Mouse (Mus musculus) c-Kit-positive CD71-positive TER-119-positive erythroid progenitor cells, embryonic 14.5 days (primary cell): Measurements from ENCODE around the gene Fgfr2.

Experiments
- DNase-seq: peaks from one replicate; pipeline ENCODE4 v3.0.0-alpha.2; 2013; ENCODE audit warnings: low spot score

Fgfr2 gene

GRCm38 (mm10) chr7:131826811-131827210, 1296.3 kb downstream of the Fgfr2 start:
- no peak for DNase-seq

- no peak for DNase-seq
Observed at GRCm38 (mm10) chr7:131817976-131818375, 1305.2 kb downstream of the Fgfr2 start.

GRCm38 (mm10) chr7:131816641-131817040, 1306.5 kb downstream of the Fgfr2 start:
- no peak for DNase-seq

- no peak for DNase-seq
Observed at GRCm38 (mm10) chr7:131812116-131812515, 1311.0 kb downstream of the Fgfr2 start.

GRCm38 (mm10) chr7:131810916-131811315, 1312.2 kb downstream of the Fgfr2 start:
- DNase-seq = no peak

- no peak for DNase-seq
Observed at GRCm38 (mm10) chr7:131809584-131810181, 1313.5 kb downstream of the Fgfr2 start.

GRCm38 (mm10) chr7:131807257-131807656, 1315.9 kb downstream of the Fgfr2 start:
- no peak for DNase-seq

DNA sequence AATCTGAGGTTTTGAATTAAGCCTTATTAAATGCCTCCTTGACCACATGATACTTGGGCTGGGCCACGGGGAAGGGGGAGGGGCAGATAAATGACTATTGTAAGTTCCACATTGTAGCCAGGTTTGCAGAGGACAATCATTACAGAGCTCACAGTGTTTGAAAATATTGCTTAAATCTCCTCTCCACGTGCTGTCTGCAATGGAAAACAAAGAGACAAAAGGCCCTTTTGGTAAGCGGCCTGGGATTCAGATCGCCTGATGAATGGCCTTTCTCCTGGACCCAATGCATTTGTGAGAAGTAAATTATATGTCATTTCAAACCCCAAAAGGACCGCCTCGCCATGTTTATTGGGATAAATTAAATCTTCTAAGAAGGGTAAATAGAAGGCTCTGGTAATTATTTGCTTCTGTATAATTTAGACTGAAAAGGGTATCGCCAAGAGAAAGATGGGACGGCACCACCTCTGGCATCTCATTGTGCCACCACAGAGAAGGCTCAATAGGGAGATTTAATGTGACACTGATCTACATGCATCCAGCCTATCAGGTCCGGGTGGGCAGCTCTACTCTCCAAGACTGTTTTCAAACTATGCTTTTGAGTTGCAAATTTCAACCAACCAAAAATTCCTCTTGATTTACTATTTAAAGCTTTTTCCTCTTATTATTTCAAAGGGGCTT, 1317.5 kb downstream of the Fgfr2 start:
- DNase-seq = no peak

GRCm38 (mm10) chr7:131800416-131801045, 1322.6 kb downstream of the Fgfr2 start:
- no peak for DNase-seq

- DNase-seq = no peak
Observed at GRCm38 (mm10) chr7:131797161-131797560, 1326.0 kb downstream of the Fgfr2 start.

DNA sequence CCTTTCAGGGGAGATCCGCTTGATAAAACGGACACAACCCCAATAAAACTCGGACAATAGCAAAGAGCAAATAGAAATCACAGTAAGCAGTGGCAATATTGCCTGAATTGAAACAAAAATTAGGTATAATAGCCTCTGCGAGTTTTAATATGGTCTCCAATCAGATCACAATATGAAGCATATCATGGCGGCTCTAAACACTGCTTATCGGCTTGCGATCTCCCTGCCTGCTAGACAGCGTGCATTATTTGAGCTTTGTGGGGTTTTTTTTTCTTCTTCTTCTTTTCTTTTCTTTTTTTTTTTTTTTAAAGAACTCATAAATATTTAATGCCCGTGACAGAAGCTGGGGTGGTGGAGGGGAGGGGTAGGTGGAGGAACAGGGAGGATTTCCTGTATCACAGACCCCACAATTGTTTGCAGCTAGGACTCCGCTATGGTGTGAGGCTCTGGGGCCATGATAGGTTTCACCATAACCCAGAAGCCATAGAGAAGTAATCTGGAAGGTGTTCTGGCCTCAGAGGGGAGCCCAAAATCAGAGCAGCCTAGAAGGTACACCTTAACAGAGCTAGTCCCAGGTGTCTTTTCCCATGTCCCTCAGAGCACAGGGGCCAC, 1334.4 kb downstream of the Fgfr2 start:
- DNase-seq = no peak

DNA sequence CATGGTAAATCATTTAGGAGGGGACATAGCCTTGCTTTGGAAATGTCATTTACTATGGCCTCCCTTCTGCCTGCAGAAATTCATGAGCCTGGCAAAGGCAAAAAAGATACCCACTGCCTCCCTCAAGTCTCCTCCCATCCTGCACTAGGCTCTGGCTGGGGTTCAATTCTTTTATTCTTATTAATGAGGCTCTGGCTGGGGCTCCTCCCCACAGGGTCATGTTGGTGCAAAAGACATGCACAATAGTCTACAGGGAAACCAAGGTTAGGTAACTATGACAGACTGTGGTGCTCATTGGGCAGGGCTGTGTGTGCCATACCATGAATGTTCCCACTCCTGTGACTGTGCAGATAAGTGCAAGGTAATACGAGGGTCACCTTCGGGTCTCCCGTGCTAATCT, 1337.4 kb downstream of the Fgfr2 start:
- DNase-seq = no peak

DNA sequence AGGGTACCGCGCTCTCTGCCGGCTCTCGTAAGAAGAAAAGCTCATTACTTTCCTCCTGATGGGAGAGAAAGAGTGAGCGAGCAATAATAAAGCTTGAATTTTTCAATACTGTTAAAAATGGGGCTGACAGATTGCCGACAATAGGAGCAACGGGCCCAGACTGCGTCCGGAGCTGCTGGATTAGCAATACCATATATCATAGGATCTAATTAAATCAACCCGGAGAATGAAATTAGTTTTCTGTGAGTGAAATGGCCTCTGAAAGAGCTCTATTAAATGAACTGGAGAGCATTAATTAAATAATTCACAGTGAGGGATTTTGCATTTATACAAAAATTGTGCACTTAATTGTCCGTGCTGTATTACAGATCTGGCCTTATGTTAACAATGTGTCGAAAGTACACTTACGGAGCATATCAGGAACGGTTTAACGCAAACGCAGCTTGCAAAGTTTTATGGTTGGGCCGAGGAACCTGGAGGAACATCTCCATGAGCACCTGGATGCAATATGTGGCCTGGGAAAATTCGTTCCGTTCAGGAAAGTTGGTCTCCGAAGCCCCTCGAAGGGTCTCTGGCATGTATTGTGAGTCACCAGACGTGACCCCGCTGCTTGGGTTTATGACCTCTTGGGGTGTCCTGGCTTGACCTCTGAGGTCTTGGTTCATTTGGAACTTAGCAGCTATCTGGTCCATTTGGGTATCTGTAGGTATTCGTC, 1344.7 kb downstream of the Fgfr2 start:
- DNase-seq = no peak

DNA sequence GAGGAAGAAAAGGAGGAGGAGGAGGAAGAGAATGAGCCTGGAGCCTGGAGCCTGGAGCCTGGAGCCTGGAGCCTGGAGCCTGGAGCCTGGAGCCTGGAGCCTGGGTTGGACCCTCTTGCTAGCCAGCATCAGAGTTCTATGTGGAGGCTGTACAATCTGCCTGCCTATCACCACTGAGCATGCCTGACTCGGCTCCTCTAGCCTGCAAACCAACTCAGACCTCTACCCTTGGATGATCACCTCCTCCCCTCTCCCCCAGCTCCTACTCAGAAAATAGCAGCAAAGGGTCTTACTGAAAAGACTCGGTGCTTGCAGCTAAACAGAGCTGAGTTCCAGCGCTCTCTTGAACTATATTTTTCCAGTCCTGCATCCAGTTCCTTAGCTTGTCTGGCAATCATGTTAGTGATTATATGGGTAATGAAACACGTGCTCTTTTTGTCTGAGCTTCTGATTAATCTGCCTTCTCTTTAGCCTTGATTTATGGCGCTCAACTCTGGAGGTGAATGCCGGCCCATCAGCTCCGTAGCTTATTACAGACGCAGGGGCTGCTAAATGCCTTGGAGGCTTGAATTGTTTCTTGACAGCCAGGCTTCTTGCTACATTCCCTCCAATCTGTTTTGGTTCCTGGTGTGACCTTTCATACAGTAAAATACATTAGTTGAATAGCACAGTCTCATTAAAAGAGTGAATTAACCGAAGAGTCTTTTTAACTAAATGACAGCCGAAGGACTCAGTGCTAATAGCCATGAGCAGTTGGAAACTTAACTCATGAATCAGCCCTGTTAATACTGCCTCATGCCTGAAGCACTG, 1345.5 kb downstream of the Fgfr2 start:
- DNase-seq = no peak

DNA sequence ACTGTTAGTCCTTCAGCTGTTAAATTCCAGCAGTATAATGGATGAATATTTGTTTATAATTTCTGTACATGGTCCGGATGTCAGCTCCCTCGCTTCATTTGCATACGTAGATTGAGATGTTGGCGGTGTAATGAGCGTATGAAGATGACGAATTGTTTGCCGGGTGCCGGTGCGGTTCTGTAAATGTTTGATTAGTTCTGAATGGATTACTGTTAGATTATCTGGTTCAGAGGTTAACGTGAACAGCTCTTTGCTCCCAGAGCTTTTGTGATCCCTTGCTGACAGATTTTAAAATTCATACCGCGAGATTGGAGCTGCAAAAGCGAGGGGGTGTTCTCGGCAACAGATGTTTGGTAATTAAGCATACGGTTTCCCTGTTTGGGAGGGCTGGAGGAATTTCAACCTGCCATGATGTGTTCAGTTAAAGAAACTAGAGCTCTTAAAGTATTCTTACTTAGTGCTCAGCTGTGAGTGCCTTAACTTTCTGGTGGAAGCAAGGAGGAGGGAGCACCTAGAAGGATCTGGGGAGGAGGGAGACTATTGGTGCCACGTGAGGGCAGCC, 1346.9 kb downstream of the Fgfr2 start:
- DNase-seq = no peak

DNA sequence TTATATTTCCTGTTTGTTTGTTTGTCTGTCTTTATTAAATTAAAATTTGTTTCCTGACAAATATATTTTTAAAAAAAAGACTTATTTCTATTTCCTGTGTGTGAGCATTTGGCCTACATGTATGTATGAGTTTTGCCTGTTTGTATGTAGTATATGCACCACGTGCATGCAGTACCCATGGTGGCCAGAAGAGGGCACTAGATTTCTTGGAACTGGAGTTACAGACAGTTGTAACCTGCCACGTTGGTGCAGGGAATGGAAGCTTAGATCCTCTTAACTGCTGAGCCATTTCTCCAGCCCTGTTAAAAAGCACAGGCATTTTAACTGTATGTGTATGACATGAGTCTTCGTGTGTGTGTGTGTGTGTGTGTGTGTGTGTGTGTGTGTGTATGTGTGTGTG, 1365.2 kb downstream of the Fgfr2 start:
- DNase-seq = no peak

DNA sequence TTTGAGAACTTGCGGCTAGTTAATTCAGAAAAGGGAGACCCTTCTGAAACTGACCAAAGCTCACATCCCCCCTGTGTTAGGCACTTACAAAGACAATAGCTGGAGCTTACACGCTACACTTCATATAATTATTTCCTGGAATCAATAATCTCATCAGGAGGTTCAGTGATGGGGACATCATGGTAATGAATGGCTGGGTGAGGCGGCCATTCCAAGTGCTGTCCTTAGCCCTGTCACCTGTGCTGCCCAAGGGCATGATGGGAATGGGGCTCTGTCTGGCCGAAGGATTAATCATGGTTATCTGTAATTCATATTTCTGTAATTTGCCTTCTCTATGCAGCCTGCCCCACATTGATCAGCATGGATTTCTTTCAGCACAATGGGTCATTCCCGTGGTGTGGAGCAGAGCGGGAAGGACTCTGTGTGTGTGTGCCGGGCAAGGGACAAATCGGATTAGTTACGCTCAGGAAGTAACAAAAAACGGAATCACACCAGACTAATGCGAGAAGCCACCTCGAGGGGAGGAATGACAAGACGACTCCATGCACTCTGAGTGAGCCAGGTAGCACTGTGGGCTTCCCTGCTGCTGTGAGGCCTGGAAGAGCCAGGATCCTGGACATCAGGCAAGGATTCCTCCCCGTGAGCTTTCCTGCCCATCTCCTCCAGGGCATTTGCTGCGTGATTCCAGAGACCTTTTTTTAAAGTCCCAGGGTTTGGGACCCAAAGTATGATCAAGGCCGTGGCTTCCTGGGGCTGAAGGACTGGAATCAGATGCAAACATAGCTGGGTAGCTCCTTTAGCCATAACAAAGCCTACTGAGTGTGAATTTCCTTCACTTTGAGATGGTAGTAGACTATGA, 1375.8 kb downstream of the Fgfr2 start:
- no peak for DNase-seq

- no peak for DNase-seq
Observed at GRCm38 (mm10) chr7:131746752-131747151, 1376.4 kb downstream of the Fgfr2 start.

- no peak for DNase-seq
Observed at GRCm38 (mm10) chr7:131743193-131743592, 1380.0 kb downstream of the Fgfr2 start.
